Comparison of ENCODE assay signal across 9 mouse cellular contexts in the genomic region with DNA sequence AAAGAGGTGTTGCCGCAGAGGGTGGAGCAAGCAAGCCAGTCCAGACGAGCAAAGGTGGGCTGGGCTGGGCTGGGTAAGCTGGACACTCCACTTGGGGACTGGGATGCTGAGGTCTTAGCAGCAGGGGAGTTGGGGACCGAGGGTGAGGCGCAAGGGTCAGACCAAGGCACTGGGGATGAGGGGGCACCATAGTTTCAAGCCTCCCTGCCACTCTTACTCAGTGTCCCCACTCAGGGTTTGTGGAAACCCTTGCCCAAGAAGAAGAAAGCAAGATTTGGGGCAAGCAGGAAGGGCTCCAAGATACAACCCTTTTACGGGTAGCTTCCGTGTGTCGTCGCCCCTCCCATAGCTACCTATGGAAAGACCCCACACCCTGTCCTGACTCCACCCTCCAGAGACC.
DNase-seq lines count a peak whose midpoint lies in the region; ATAC-seq and TF ChIP-seq lines count a peak whose summit lies in the region.
"Had no signal": no experiment of that assay in that cellular context is flagged by ENCODE, and none has a peak within 500 bp of the region (broad histone marks: within the 10 kb centered on the region; RNA-seq: fewer than 3 reads in every experiment).

No protein-coding gene starts in this region.

- WGBS in lung, postnatal 0 days: 16% methylated on average over 7 of the region's 8 CpGs
- WGBS in forebrain, embryonic 13.5 days: 10% methylated on average over 8 of the region's 8 CpGs
- WGBS in limb, embryonic 11.5 days: 5% methylated on average over 8 of the region's 8 CpGs
- 11% methylated on average over 8 of the region's 8 CpGs for WGBS in stomach, embryonic 14.5 days

- H3K4me1 ChIP-seq in lung, postnatal 0 days (ENCODE audit: insufficient read depth, low read depth, low read length): no peaks in the 10 kb centered on the region; the same call in 1 of the 2 replicates
- H3K4me1 ChIP-seq in forebrain, embryonic 13.5 days: peaks cover 34% of the 10 kb centered on the region
- peaks cover 10% of the 10 kb centered on the region for H3K4me1 ChIP-seq in limb, embryonic 11.5 days (ENCODE audit: control insufficient read depth, insufficient read depth, low read length)
- peaks cover 11% of the 10 kb centered on the region for H3K4me1 ChIP-seq in stomach, embryonic 14.5 days (ENCODE audit: control insufficient read depth, insufficient read depth, low read length)

- intact Hi-C loops in left cerebral cortex, postnatal 14 days (cut with DNase I): loop anchor here (5.0 kb wide), 1 partner anchor 61 kb away; a partner anchor contains a TSS

- H3K36me3 ChIP-seq in lung, postnatal 0 days (ENCODE audit: insufficient read depth, low read length): no peaks in the 10 kb centered on the region
- H3K36me3 ChIP-seq in forebrain, embryonic 13.5 days (ENCODE audit: poor library complexity, severe bottlenecking): no peaks in the 10 kb centered on the region
- no peaks in the 10 kb centered on the region for H3K36me3 ChIP-seq in limb, embryonic 11.5 days (ENCODE audit: control insufficient read depth, insufficient read depth, low read length)
- no peaks in the 10 kb centered on the region for H3K36me3 ChIP-seq in stomach, embryonic 14.5 days (ENCODE audit: control insufficient read depth, insufficient read depth, low read length)

- no peak overlapping the region for H3K27ac ChIP-seq in lung, postnatal 0 days (ENCODE audit: low read length)
- H3K27ac ChIP-seq in forebrain, embryonic 13.5 days: no peak overlapping the region
- no peak overlapping the region for H3K27ac ChIP-seq in limb, embryonic 11.5 days (replicated peaks; ENCODE audit: low read depth, low read length)
- H3K27ac ChIP-seq in stomach, embryonic 14.5 days (ENCODE audit: low read length): no peak overlapping the region; the same call in 1 of the 2 replicates

- no peak for ATAC-seq in lung, postnatal 0 days
- ATAC-seq in forebrain, embryonic 13.5 days: peak; percentile 7; the same call in 1 of the 2 replicates
- ATAC-seq in limb, embryonic 11.5 days (ENCODE audit: insufficient number of reproducible peaks, low FRiP score, low TSS enrichment, low read depth): no peak
- ATAC-seq in stomach, embryonic 14.5 days (ENCODE audit: insufficient number of reproducible peaks, insufficient read depth, low FRiP score, low read depth): no peak; the same call in 1 of the 2 replicates

- no peak for DNase-seq in lung, postnatal 0 days (ENCODE audit: low spot score)
- no peak for DNase-seq in lung, postnatal 10 days
- no peak for DNase-seq in limb, embryonic 11.5 days (ENCODE audit: low spot score)
- no peak for DNase-seq in B cell, adult 2 months
- no peak for DNase-seq in left cerebral cortex, postnatal 14 days (ENCODE audit: low spot score in 2 of 2)
- no peak for DNase-seq in ovary, postnatal 10 days (ENCODE audit: low spot score)
- DNase-seq: lung, adult 18-20 months had no signal

- H3K27me3 ChIP-seq in lung, postnatal 0 days (replicated peaks; ENCODE audit: insufficient read depth, low read length): peaks cover 31% of the 10 kb centered on the region
- peaks cover 61% of the 10 kb centered on the region for H3K27me3 ChIP-seq in forebrain, embryonic 13.5 days
- peaks cover 43% of the 10 kb centered on the region for H3K27me3 ChIP-seq in limb, embryonic 11.5 days (ENCODE audit: control insufficient read depth, insufficient read depth, low read length)
- H3K27me3 ChIP-seq in stomach, embryonic 14.5 days (ENCODE audit: control insufficient read depth, insufficient read depth, low read length): peaks cover 2% of the 10 kb centered on the region; the same call in 1 of the 2 replicates

- H3K9me3 ChIP-seq in lung, postnatal 0 days (ENCODE audit: low read length): no peaks in the 10 kb centered on the region
- no peaks in the 10 kb centered on the region for H3K9me3 ChIP-seq in forebrain, embryonic 13.5 days (replicated peaks)
- H3K9me3 ChIP-seq in limb, embryonic 11.5 days (ENCODE audit: control insufficient read depth, low read length): no peaks in the 10 kb centered on the region
- no peaks in the 10 kb centered on the region for H3K9me3 ChIP-seq in stomach, embryonic 14.5 days (ENCODE audit: control insufficient read depth, low read depth, low read length)

- TF ChIP-seq EP300 in lung, postnatal 0 days (IDR thresholded peaks at IDR 0.05): no peak

- H3K4me2 ChIP-seq in lung, postnatal 0 days (replicated peaks; ENCODE audit: low read depth, low read length): peak overlapping the region; percentile 65
- peak overlapping the region; percentile 99 for H3K4me2 ChIP-seq in forebrain, embryonic 13.5 days
- peak overlapping the region; percentile 99 for H3K4me2 ChIP-seq in limb, embryonic 11.5 days (ENCODE audit: low read depth, severe bottlenecking)
- H3K4me2 ChIP-seq in stomach, embryonic 14.5 days (replicated peaks; ENCODE audit: low read depth, low read length): peak overlapping the region; percentile 98

- no peak overlapping the region for H3K4me3 ChIP-seq in lung, postnatal 0 days (ENCODE audit: low read depth, low read length)
- peak overlapping the region; percentile 61 for H3K4me3 ChIP-seq in forebrain, embryonic 13.5 days
- H3K4me3 ChIP-seq in limb, embryonic 11.5 days (ENCODE audit: low read depth, low read length): peak overlapping the region; percentile 48
- H3K4me3 ChIP-seq in stomach, embryonic 14.5 days (ENCODE audit: low read depth, low read length): peak overlapping the region; percentile 52

- no peak overlapping the region for H3K9ac ChIP-seq in lung, postnatal 0 days (replicated peaks; ENCODE audit: low read depth)
- H3K9ac ChIP-seq in forebrain, embryonic 13.5 days: peak overlapping the region; percentile 76; the same call in 1 of the 2 replicates
- H3K9ac ChIP-seq in limb, embryonic 11.5 days (ENCODE audit: low read length): no peak overlapping the region
- 0 out of 2 replicates have a peak overlapping the region, but pooled peaks have one; percentile 42 for H3K9ac ChIP-seq in stomach, embryonic 14.5 days (replicated peaks; ENCODE audit: low read depth, low read length)

- TF ChIP-seq CTCF in lung, postnatal 0 days (IDR thresholded peaks at IDR 0.05): no peak

Comparison
In these comparisons a context has a peak if more than half of its experiments do, and no peak if none do; other contexts are left out.
1. H3K9ac ChIP-seq: peak in forebrain, embryonic 13.5 days (single experiment) and stomach, embryonic 14.5 days (single experiment); none in lung, postnatal 0 days (single experiment) and limb, embryonic 11.5 days (single experiment).
2. Peak in every context shown above with its lines, with median percentiles within 50 percentile points of each other: H3K4me2 ChIP-seq.